Mouse (Mus musculus) cortical plate, adult 2 months (tissue): ENCODE data around the gene E130114P18Rik.

ENCODE experiments used
- CTCF ChIP-seq: fragments of 200-500 bp; IDR thresholded peaks from 2 replicates; pipeline ENCODE4 v1.5.1; 2011; ENCODE audit warnings: mild to moderate bottlenecking, control low read depth, low read length; ENCODE audit not compliant: insufficient read depth; ENCODE audit errors: extremely low read depth
- POLR2A ChIP-seq: fragments of 200-500 bp; IDR thresholded peaks from 2 replicates; pipeline ENCODE4 v1.6.1; 2011; ENCODE audit warnings: mild to moderate bottlenecking, low read length, control low read depth; ENCODE audit not compliant: insufficient read depth; ENCODE audit errors: extremely low read depth

GRCm38 (mm10) chr4:97661611-97662273 is 116.1 kb downstream of the E130114P18Rik start:
- TF ChIP-seq CTCF (no peak), POLR2A (no peak)
